Mouse (Mus musculus): ENCODE measurements at regions not wholly inside any gene's neighbourhood (a gene's known extent, or its start where the extent isn't known, plus 50 kb on each side); places are given as distances from the start of the nearest gene placed in this dataset.

DNA sequence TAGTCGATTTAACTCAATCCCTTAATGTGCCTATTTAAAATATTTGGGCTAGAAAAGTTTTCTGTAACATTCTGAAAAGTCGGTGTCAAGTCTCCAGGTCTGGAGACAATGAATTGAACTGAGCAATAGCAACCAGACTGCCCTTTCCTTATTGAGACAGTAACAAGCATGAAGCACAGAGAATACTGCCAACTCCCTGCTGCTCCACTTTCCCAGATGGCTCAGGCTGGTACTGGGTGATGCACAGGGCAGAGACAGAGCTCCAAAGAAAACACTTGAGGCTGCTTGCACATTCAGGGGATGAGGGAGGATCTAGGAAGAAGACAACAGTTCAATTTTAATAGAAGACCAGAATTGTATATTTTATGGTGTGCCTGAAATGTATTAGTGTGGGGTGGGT lies 87.7 kb upstream of the Sorcs1 start:
- H3K27me3 ChIP-seq, result peaks cover 7% of the 10 kb centered on the region
- ChIA-PET POLR2A (no interaction called here), CTCF (interaction anchor here (0.5 kb wide), 1 partner anchor 221 kb away, joined by 4 read pairs; no protein-coding TSS in a partner anchor)
- in situ Hi-C loops (cut with MboI; ENCODE audit: low pct_unique_long_range_greater_than_20kb), result no loop called here
- DNase-seq (ENCODE audit: low read depth, low spot score), result no peak
- no peak for ATAC-seq
- no peak for TF ChIP-seq CTCF (IDR thresholded peaks at IDR 0.05)

Measured in Patski (cell line).